Mouse (Mus musculus): Measurements from ENCODE around the gene Gtdc1. TPM values are rescaled to one million over a fixed set of nuclear protein-coding genes. Genes with fewer than 3 reads are reported as not detected.

The Gtdc1 gene
- polyA plus RNA-seq, 1 experiment from 2014 or later: 13.6 TPM

DNA sequence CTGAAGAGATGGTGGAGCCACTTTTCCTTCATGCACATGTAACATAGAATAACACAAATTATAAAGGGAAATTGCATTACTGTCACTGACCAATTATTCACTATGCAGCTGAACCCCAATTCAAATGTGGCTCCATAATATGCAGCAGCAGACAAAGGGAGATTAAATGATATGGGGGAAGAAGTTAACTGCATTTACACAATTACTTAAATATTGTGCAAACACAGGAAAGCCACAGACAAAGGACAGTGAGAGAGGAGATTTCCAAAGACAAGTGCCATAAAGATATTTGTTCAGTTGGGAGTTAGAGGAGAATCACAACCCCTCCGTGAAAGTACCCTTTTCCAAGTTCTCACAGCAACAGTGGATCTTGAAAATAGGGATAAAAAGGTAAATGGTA, 163.6 kb downstream of the Gtdc1 start:
- no peak for ATAC-seq (ENCODE audit: low FRiP score, low TSS enrichment)
- no peak overlapping the region for H3K4me2 ChIP-seq (replicated peaks; ENCODE audit: low read depth, low read length)
- no peak overlapping the region for H3K27ac ChIP-seq (ENCODE audit: low read depth, low read length)
- no peak overlapping the region for H3K4me3 ChIP-seq (ENCODE audit: low read length)
- 76% methylated on average over 1 of the region's 1 CpGs for WGBS
- H3K9ac ChIP-seq (ENCODE audit: low read depth, low read length): no peak overlapping the region
- no peaks in the 10 kb centered on the region for H3K27me3 ChIP-seq (ENCODE audit: control insufficient read depth, insufficient read depth, low read length)
- H3K4me1 ChIP-seq (ENCODE audit: control insufficient read depth, insufficient read depth, low read length): no peaks in the 10 kb centered on the region
- no peaks in the 10 kb centered on the region for H3K9me3 ChIP-seq (ENCODE audit: control insufficient read depth, low read length)
- no peaks in the 10 kb centered on the region for H3K36me3 ChIP-seq (ENCODE audit: control insufficient read depth, insufficient read depth, low read length)

DNA sequence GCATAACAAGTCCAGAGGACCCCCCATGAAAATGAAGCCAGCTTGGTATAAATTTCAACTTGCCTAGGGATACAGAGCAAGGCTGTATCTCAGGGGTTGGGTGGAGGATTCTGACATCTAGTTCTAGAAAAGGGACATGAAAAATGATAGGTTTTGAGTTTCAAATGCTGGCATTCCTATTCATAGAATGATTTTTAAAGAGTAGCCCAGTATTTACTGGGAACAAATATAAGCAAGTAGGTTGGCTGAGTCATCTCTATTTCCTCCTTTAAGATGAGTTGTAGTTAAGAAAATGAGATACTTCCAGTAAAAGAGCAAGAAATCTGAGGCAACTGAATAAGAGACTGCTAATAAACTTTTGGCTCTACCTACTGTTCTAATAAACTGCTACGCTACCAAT, 190.8 kb downstream of the Gtdc1 start:
- Histone ChIP-seq H3K4me3 (ENCODE audit: low read length) (no peak overlapping the region), H3K9ac (ENCODE audit: low read depth, low read length) (no peak overlapping the region), H3K27me3 (ENCODE audit: control insufficient read depth, insufficient read depth, low read length) (no peaks in the 10 kb centered on the region), H3K36me3 (ENCODE audit: control insufficient read depth, insufficient read depth, low read length) (no peaks in the 10 kb centered on the region), H3K9me3 (ENCODE audit: control insufficient read depth, low read length) (no peaks in the 10 kb centered on the region), H3K27ac (ENCODE audit: low read depth, low read length) (no peak overlapping the region), H3K4me1 (ENCODE audit: control insufficient read depth, insufficient read depth, low read length) (no peaks in the 10 kb centered on the region), H3K4me2 (replicated peaks; ENCODE audit: low read depth, low read length) (no peak overlapping the region)
- ATAC-seq (ENCODE audit: low FRiP score, low TSS enrichment): no peak
- 100% methylated on average over 1 of the region's 1 CpGs for WGBS

DNA sequence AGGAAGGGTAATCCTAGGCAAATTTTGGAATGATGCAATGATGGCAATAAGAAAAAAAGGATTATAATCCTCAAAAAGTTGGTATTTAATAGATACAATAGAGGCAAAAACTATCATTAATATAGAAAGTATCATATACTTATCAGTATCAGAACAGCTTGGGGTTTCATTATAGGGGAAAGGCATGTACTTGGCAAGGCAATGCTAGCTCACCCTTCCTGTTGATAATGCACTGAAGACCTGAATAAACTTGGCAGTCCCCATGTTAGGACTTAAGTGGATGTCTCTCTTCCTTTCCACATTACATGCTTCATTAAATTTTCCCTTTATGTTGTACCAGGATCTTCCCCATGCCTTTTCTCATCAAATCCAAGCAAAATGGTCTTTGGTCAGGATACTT, 206.0 kb downstream of the Gtdc1 start:
- Histone ChIP-seq H3K36me3 (ENCODE audit: control insufficient read depth, insufficient read depth, low read length) (no peaks in the 10 kb centered on the region), H3K9me3 (ENCODE audit: control insufficient read depth, low read length) (no peaks in the 10 kb centered on the region), H3K27me3 (ENCODE audit: control insufficient read depth, insufficient read depth, low read length) (no peaks in the 10 kb centered on the region), H3K4me1 (ENCODE audit: control insufficient read depth, insufficient read depth, low read length) (no peaks in the 10 kb centered on the region), H3K9ac (ENCODE audit: low read depth, low read length) (no peak overlapping the region), H3K4me2 (replicated peaks; ENCODE audit: low read depth, low read length) (no peak overlapping the region), H3K4me3 (ENCODE audit: low read length) (no peak overlapping the region), H3K27ac (ENCODE audit: low read depth, low read length) (no peak overlapping the region)
- ATAC-seq (ENCODE audit: low FRiP score, low TSS enrichment): no peak

DNA sequence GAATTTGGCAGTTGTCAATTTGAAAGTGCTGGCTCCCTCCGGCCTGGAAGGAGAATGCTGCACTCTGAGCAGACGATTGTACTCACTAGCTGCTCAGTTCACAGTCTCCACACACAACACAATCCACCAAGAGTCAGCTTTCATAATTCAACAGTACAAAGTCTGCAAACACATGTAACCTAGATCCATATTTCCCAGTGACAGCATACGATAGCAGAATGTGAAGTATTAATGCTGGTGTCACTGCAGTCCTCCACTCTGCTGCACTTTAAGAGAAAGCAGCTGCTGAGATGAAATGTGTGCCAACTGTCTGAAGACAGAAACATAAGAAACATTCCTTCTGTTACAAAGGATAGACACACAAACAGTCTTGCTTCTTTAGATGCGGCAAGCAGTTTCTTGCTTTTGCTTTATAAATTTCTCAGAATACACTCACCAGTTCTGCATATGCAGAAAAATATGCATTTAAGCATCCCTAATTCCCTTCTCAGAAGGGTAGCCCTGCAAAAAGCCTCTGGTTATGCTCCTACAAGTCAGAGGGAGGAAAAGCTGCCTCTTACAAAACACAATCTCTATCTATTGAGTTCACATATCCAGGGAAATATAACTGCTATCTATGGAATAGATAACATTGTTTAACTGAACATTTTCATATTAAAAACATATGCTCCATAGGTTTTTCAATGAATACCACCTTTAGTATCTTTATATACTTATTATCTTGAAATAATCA, 221.4 kb downstream of the Gtdc1 start:
- Histone ChIP-seq H3K4me1 (ENCODE audit: control insufficient read depth, insufficient read depth, low read length) (no peaks in the 10 kb centered on the region), H3K9me3 (ENCODE audit: control insufficient read depth, low read length) (no peaks in the 10 kb centered on the region), H3K9ac (ENCODE audit: low read depth, low read length) (no peak overlapping the region), H3K4me3 (ENCODE audit: low read length) (no peak overlapping the region), H3K36me3 (ENCODE audit: control insufficient read depth, insufficient read depth, low read length) (no peaks in the 10 kb centered on the region), H3K27me3 (ENCODE audit: control insufficient read depth, insufficient read depth, low read length) (no peaks in the 10 kb centered on the region), H3K4me2 (replicated peaks; ENCODE audit: low read depth, low read length) (no peak overlapping the region), H3K27ac (ENCODE audit: low read depth, low read length) (0 out of 2 replicates have a peak overlapping the region, but pooled peaks have one; percentile 37)
- 69% methylated on average over 4 of the region's 4 CpGs for WGBS
- peak; percentile 55; the same call in 1 of the 2 replicates for ATAC-seq (ENCODE audit: low FRiP score, low TSS enrichment)

DNA sequence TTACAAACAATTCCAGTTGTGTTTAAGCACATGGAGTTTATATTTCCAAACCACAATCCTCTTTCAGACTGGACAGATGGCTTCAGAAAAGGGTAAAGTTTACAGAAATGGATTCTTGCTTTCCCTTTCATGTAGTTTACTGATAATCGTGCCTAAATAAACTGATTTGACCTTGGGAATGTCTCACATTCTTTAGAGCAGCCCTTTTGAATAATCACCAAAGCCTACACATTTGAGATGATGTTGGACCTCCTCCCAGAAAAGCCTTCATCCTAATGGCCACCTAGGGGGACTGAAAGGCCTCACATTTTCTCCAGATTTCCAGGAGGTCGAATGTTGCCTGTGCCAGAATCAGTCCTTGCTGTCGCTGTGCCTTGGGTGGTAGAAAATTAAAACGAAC, 227.2 kb downstream of the Gtdc1 start:
- Histone ChIP-seq H3K27me3 (ENCODE audit: control insufficient read depth, insufficient read depth, low read length) (no peaks in the 10 kb centered on the region), H3K4me2 (replicated peaks; ENCODE audit: low read depth, low read length) (no peak overlapping the region), H3K4me3 (ENCODE audit: low read length) (no peak overlapping the region), H3K9ac (ENCODE audit: low read depth, low read length) (no peak overlapping the region), H3K4me1 (ENCODE audit: control insufficient read depth, insufficient read depth, low read length) (no peaks in the 10 kb centered on the region), H3K9me3 (ENCODE audit: control insufficient read depth, low read length) (no peaks in the 10 kb centered on the region), H3K27ac (ENCODE audit: low read depth, low read length) (no peak overlapping the region), H3K36me3 (ENCODE audit: control insufficient read depth, insufficient read depth, low read length) (no peaks in the 10 kb centered on the region)
- no peak for ATAC-seq (ENCODE audit: low FRiP score, low TSS enrichment)
- WGBS: 77% methylated on average over 4 of the region's 4 CpGs

DNA sequence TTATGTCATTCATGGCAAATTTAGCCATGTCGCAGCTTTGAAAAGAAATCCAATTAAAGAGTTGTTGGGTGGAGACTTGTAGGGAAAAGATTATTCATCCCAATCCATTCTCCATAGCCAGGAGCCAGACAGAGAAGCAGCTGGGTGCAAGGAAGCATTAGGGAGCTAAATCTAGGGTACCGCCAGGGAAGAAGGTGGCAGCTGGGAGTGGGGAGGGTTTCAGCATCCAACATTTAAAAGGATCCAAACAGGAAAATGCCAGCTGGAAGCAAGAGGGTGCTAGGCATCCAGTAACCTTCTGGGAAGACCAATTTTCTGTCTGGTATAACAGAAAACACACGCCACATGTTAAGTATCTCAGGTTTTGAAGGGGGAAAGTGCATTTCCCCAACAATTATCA, 231.0 kb downstream of the Gtdc1 start:
- no peak overlapping the region for H3K4me3 ChIP-seq (ENCODE audit: low read length)
- WGBS: 89% methylated on average over 3 of the region's 3 CpGs
- no peaks in the 10 kb centered on the region for H3K9me3 ChIP-seq (ENCODE audit: control insufficient read depth, low read length)
- H3K4me2 ChIP-seq (replicated peaks; ENCODE audit: low read depth, low read length): no peak overlapping the region
- H3K4me1 ChIP-seq (ENCODE audit: control insufficient read depth, insufficient read depth, low read length): no peaks in the 10 kb centered on the region
- H3K27me3 ChIP-seq (ENCODE audit: control insufficient read depth, insufficient read depth, low read length): no peaks in the 10 kb centered on the region
- H3K27ac ChIP-seq (ENCODE audit: low read depth, low read length): no peak overlapping the region
- H3K9ac ChIP-seq (ENCODE audit: low read depth, low read length): no peak overlapping the region
- no peak for ATAC-seq (ENCODE audit: low FRiP score, low TSS enrichment)
- no peaks in the 10 kb centered on the region for H3K36me3 ChIP-seq (ENCODE audit: control insufficient read depth, insufficient read depth, low read length)

DNA sequence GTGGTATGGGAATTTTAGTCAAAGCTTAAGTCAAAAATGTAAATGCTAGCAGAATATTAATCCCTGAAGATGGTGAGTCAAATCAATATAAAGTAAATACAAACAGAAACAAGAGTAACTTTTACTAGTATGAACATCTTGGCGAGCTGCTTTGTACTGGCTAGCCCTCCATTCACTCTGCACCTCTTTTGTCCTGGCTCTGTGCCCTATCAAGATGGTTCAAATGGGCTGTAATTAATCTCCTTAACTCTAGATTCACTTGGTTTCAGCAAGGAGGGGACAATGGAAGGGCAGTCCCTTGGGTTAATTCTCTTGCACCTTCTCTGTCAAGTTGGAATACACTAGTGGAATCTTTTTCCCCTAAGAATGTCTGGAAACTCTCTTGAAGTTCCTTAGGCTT, 233.6 kb downstream of the Gtdc1 start:
- H3K9ac ChIP-seq (ENCODE audit: low read depth, low read length): no peak overlapping the region
- ATAC-seq (ENCODE audit: low FRiP score, low TSS enrichment): no peak
- no peak overlapping the region for H3K27ac ChIP-seq (ENCODE audit: low read depth, low read length)
- no peaks in the 10 kb centered on the region for H3K36me3 ChIP-seq (ENCODE audit: control insufficient read depth, insufficient read depth, low read length)
- H3K4me1 ChIP-seq (ENCODE audit: control insufficient read depth, insufficient read depth, low read length): no peaks in the 10 kb centered on the region
- H3K4me3 ChIP-seq (ENCODE audit: low read length): no peak overlapping the region
- no peaks in the 10 kb centered on the region for H3K27me3 ChIP-seq (ENCODE audit: control insufficient read depth, insufficient read depth, low read length)
- H3K9me3 ChIP-seq (ENCODE audit: control insufficient read depth, low read length): no peaks in the 10 kb centered on the region
- WGBS: 83% methylated on average over 1 of the region's 1 CpGs
- no peak overlapping the region for H3K4me2 ChIP-seq (replicated peaks; ENCODE audit: low read depth, low read length)

DNA sequence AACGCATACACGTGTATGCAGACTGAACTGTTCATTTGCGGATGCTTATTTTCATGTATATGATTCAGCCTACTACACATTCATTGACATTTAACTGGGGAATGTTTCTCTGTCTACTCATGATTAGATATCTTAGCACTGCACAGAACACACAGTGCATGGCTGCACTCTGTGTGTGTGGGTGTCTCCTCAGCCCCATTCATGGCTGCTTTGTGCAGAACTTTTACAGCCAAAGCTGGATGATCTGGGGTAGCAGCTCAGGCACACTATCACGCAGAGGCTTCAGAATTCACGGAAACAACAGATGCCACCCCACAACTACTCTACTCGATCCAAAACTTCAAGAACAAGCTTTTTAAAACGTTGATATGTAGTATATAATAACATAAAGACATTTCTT, 263.4 kb downstream of the Gtdc1 start:
- no peak overlapping the region for H3K4me2 ChIP-seq (replicated peaks; ENCODE audit: low read depth, low read length)
- H3K4me3 ChIP-seq (ENCODE audit: low read length): no peak overlapping the region
- no peak overlapping the region for H3K27ac ChIP-seq (ENCODE audit: low read depth, low read length)
- 92% methylated on average over 7 of the region's 7 CpGs for WGBS
- ATAC-seq (ENCODE audit: low FRiP score, low TSS enrichment): no peak
- no peaks in the 10 kb centered on the region for H3K4me1 ChIP-seq (ENCODE audit: control insufficient read depth, insufficient read depth, low read length)
- H3K36me3 ChIP-seq (ENCODE audit: control insufficient read depth, insufficient read depth, low read length): no peaks in the 10 kb centered on the region
- no peak overlapping the region for H3K9ac ChIP-seq (ENCODE audit: low read depth, low read length)
- H3K9me3 ChIP-seq (ENCODE audit: control insufficient read depth, low read length): no peaks in the 10 kb centered on the region
- no peaks in the 10 kb centered on the region for H3K27me3 ChIP-seq (ENCODE audit: control insufficient read depth, insufficient read depth, low read length)

DNA sequence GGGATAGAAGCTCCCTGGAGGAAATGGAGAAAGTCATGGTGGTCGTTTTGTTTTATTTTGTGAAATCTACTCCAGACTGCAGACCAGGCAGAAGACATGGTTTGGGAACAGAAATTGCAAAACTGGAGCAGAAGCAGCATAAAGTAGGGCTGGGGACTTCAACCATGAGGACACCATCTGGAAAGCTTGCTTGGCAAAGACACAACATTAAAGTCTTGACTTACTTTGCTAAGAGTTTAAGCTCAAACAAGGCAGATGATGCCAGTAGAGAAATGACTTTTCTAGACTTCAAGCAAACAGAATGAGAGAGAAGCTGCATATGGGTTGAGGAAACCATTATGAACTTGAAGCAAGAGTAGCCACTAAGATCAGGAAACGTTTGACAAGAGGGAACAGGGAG, 267.6 kb downstream of the Gtdc1 start:
- Histone ChIP-seq H3K4me3 (ENCODE audit: low read length) (no peak overlapping the region), H3K36me3 (ENCODE audit: control insufficient read depth, insufficient read depth, low read length) (no peaks in the 10 kb centered on the region), H3K9ac (ENCODE audit: low read depth, low read length) (no peak overlapping the region), H3K4me2 (replicated peaks; ENCODE audit: low read depth, low read length) (no peak overlapping the region), H3K27me3 (ENCODE audit: control insufficient read depth, insufficient read depth, low read length) (no peaks in the 10 kb centered on the region), H3K9me3 (ENCODE audit: control insufficient read depth, low read length) (no peaks in the 10 kb centered on the region), H3K27ac (ENCODE audit: low read depth, low read length) (no peak overlapping the region), H3K4me1 (ENCODE audit: control insufficient read depth, insufficient read depth, low read length) (no peaks in the 10 kb centered on the region)
- no peak for ATAC-seq (ENCODE audit: low FRiP score, low TSS enrichment)
- WGBS: 71% methylated on average over 2 of the region's 2 CpGs

Measured in kidney, embryonic 14.5 days (tissue).